Mouse (Mus musculus): ENCODE measurements at regions not wholly inside any gene's neighbourhood (a gene's known extent, or its start where the extent isn't known, plus 50 kb on each side); places are given as distances from the start of the nearest gene placed in this dataset.

- TF ChIP-seq CTCF (IDR thresholded peaks at IDR 0.05; ENCODE audit: control insufficient read depth, insufficient read depth, insufficient replicate concordance, low read depth, low read length) (no peak), POLR2A (IDR thresholded peaks at IDR 0.05; ENCODE audit: control insufficient read depth, low read depth, low read length) (no peak)
Observed at GRCm38 (mm10) chr8:109216318-109216717, 277.5 kb upstream of the Pmfbp1 start.
